Mouse (Mus musculus) kidney, adult 2 months (tissue): ENCODE data around the gene Trim14. TPM values are rescaled to one million over a fixed set of nuclear protein-coding genes. Genes with fewer than 3 reads are reported as not detected.

ENCODE experiments used
- DNase-seq: peaks from one replicate; pipeline ENCODE4 v3.0.0; 2021
- H3K27ac ChIP-seq: fragments of 200-500 bp; 2 replicates; pipeline ENCODE4 v1.5.1; 2012; ENCODE audit warnings: low read depth, low read length, control low read depth, inconsistent platforms; ENCODE audit not compliant: insufficient read depth
- H3K27me3 ChIP-seq: fragments of 200-500 bp; replicated peaks from 2 replicates; pipeline ENCODE4 v1.6.1; 2012; ENCODE audit warnings: mild to moderate bottlenecking, moderate library complexity, low read length, inconsistent platforms; ENCODE audit not compliant: control insufficient read depth, insufficient read depth
- H3K36me3 ChIP-seq: fragments of 200-500 bp; 2 replicates; pipeline ENCODE4 v1.6.1; 2012; ENCODE audit warnings: mild to moderate bottlenecking, moderate library complexity, low read length, inconsistent platforms; ENCODE audit not compliant: control insufficient read depth, insufficient read depth
- H3K4me1 ChIP-seq: fragments of 200-500 bp; 2 replicates; pipeline ENCODE4 v1.6.1; 2011; ENCODE audit warnings: low read length; ENCODE audit not compliant: control insufficient read depth, insufficient read depth
- H3K4me3 ChIP-seq: fragments of 200-500 bp; 2 replicates; pipeline ENCODE4 v1.5.1; 2011; ENCODE audit warnings: mild to moderate bottlenecking, low read depth, low read length, control low read depth; ENCODE audit not compliant: insufficient read depth
- CTCF ChIP-seq: fragments of 200-500 bp; conservative IDR thresholded peaks from 2 replicates; pipeline ENCODE4 v1.5.1; 2011; ENCODE audit warnings: low read depth, mild to moderate bottlenecking, control low read depth, low read length, moderate library complexity, mixed read lengths; ENCODE audit not compliant: insufficient read depth, insufficient read length
- POLR2A ChIP-seq: fragments of 200-500 bp; IDR thresholded peaks from one replicate; pipeline ENCODE4 v1.6.1; 2011; ENCODE audit warnings: low read depth, low read length, control low read depth
- WGBS: fragments of 180-500 bp; shearing (Covaris S2); methylation state at CpG from one replicate; pipeline ENCODE4 v1.1.7; 2018; 5-methylcytosine and 5-hydroxymethylcytosine counted together
- polyA plus RNA-seq: library from polyadenylated mRNA; depleted of rRNA; stranded (reverse); fragments of >200 nt; gene quantifications from 2 replicates; pipeline ENCODE4 v1.2.3, GENCODE M21; 2012

Trim14 gene
- polyA plus RNA-seq, 1 experiment, result 2.6 TPM

- TF ChIP-seq CTCF (peak; percentile 46), POLR2A (no peak)
- no peaks in the 10 kb centered on the region for H3K36me3 ChIP-seq
- H3K27ac ChIP-seq, result no peak overlapping the region
- H3K4me1 ChIP-seq, result no peaks in the 10 kb centered on the region; the same call in 1 of the 2 replicates
- H3K27me3 ChIP-seq, result no peaks in the 10 kb centered on the region
- peak overlapping the region; percentile 47 for H3K4me3 ChIP-seq
- WGBS, result 40% methylated on average over 17 of the region's 17 CpGs
- DNase-seq, result no peak
Observed at GRCm38 (mm10) chr4:46526798-46527557, 9.0 kb downstream of the Trim14 start.

GRCm38 (mm10) chr4:46526226-46526625 lies 9.7 kb downstream of the Trim14 start:
- no peaks in the 10 kb centered on the region for H3K27me3 ChIP-seq
- H3K27ac ChIP-seq, result no peak overlapping the region
- no peak for DNase-seq
- 88% methylated on average over 3 of the region's 3 CpGs for WGBS
- no peaks in the 10 kb centered on the region for H3K36me3 ChIP-seq
- no peaks in the 10 kb centered on the region; the same call in 1 of the 2 replicates for H3K4me1 ChIP-seq
- TF ChIP-seq POLR2A, result no peak
- H3K4me3 ChIP-seq, result no peak overlapping the region

GRCm38 (mm10) chr4:46523324-46523723 lies 12.6 kb downstream of the Trim14 start:
- Histone ChIP-seq H3K36me3 (no peaks in the 10 kb centered on the region), H3K4me1 (no peaks in the 10 kb centered on the region; the same call in 1 of the 2 replicates), H3K27ac (no peak overlapping the region), H3K4me3 (no peak overlapping the region), H3K27me3 (no peaks in the 10 kb centered on the region)
- WGBS, result 65% methylated on average over 4 of the region's 4 CpGs
- TF ChIP-seq CTCF, result no peak
- TF ChIP-seq POLR2A, result no peak
- peak; percentile 11 for DNase-seq

- Histone ChIP-seq H3K36me3 (no peaks in the 10 kb centered on the region), H3K4me1 (no peaks in the 10 kb centered on the region), H3K27me3 (no peaks in the 10 kb centered on the region), H3K4me3 (no peak overlapping the region), H3K27ac (no peak overlapping the region)
- 81% methylated on average over 10 of the region's 10 CpGs for WGBS
- no peak for DNase-seq
- TF ChIP-seq CTCF, result no peak
- no peak for TF ChIP-seq POLR2A
Observed at GRCm38 (mm10) chr4:46521457-46521856, 14.5 kb downstream of the Trim14 start.

- no peak overlapping the region for H3K4me3 ChIP-seq
- no peak overlapping the region for H3K27ac ChIP-seq
- H3K27me3 ChIP-seq, result no peaks in the 10 kb centered on the region
- no peak for DNase-seq
- TF ChIP-seq POLR2A (no peak), CTCF (no peak)
- H3K36me3 ChIP-seq, result no peaks in the 10 kb centered on the region
- 89% methylated on average over 2 of the region's 2 CpGs for WGBS
- H3K4me1 ChIP-seq, result no peaks in the 10 kb centered on the region
Observed at GRCm38 (mm10) chr4:46520491-46520890, 15.4 kb downstream of the Trim14 start.

- 13% methylated on average over 16 of the region's 16 CpGs for WGBS
- Histone ChIP-seq H3K36me3 (no peaks in the 10 kb centered on the region), H3K4me3 (peak overlapping the region; percentile 10; the same call in 1 of the 2 replicates), H3K27me3 (no peaks in the 10 kb centered on the region), H3K4me1 (no peaks in the 10 kb centered on the region), H3K27ac (no peak overlapping the region)
- peak; percentile 82 for DNase-seq
- TF ChIP-seq CTCF (peak; percentile 80), POLR2A (no peak)
Observed at GRCm38 (mm10) chr4:46507736-46508460, 28.0 kb downstream of the Trim14 start.

GRCm38 (mm10) chr4:46506801-46507610 lies 28.9 kb downstream of the Trim14 start:
- H3K36me3 ChIP-seq, result no peaks in the 10 kb centered on the region
- no peak overlapping the region for H3K27ac ChIP-seq
- H3K4me1 ChIP-seq, result no peaks in the 10 kb centered on the region
- peak overlapping the region; percentile 62 for H3K4me3 ChIP-seq
- no peaks in the 10 kb centered on the region for H3K27me3 ChIP-seq
- DNase-seq, result peak; percentile 98
- TF ChIP-seq POLR2A (peak; percentile 43), CTCF (no peak)
- 1% methylated on average over 94 of the region's 94 CpGs for WGBS
